Mouse (Mus musculus) spleen, adult 2 months (tissue): ENCODE measurements at regions not wholly inside any gene's neighbourhood (a gene's known extent, or its start where the extent isn't known, plus 50 kb on each side); places are given as distances from the start of the nearest gene placed in this dataset.
"Not testable (repeated sequence)": the region's sequence is repeated elsewhere in the genome, so short reads cannot be mapped to it uniquely, and the experiment has no call there.

ENCODE experiments used
- DNase-seq, 2 experiments: peaks; one replicate each; pipeline versions ENCODE4 v3.0.0 to v3.0.0-alpha.2; 2012 to 2021; ENCODE audit warnings: low spot score in 2 of 2, low read depth in 1 of 2
- H3K27ac ChIP-seq: fragments of 200-500 bp; 2 replicates; pipeline ENCODE4 v1.5.1; 2012; ENCODE audit warnings: low read length, inconsistent platforms; ENCODE audit not compliant: insufficient read depth
- H3K27me3 ChIP-seq: fragments of 200-500 bp; 2 replicates; pipeline ENCODE4 v1.6.1; 2012; ENCODE audit warnings: mild to moderate bottlenecking, moderate library complexity, low read length, inconsistent platforms; ENCODE audit not compliant: control insufficient read depth, insufficient read depth
- H3K36me3 ChIP-seq: fragments of 200-500 bp; 2 replicates; pipeline ENCODE4 v1.6.1; 2012; ENCODE audit warnings: mild to moderate bottlenecking, low read length, inconsistent platforms; ENCODE audit not compliant: control insufficient read depth, insufficient read depth
- H3K4me1 ChIP-seq: fragments of 200-500 bp; 2 replicates; pipeline ENCODE4 v1.6.1; 2011; ENCODE audit warnings: inconsistent platforms; ENCODE audit not compliant: control insufficient read depth, insufficient read depth, insufficient read length
- H3K4me3 ChIP-seq: fragments of 200-500 bp; 2 replicates; pipeline ENCODE4 v1.5.1; 2011; ENCODE audit warnings: mild to moderate bottlenecking, inconsistent platforms; ENCODE audit not compliant: insufficient read depth, insufficient read length; ENCODE audit errors: extremely low read depth
- CTCF ChIP-seq: fragments of 200-500 bp; IDR thresholded peaks from 2 replicates; pipeline ENCODE4 v1.5.1; 2011; ENCODE audit warnings: mild to moderate bottlenecking, inconsistent platforms; ENCODE audit not compliant: insufficient read depth, insufficient read length, insufficient replicate concordance; ENCODE audit errors: extremely low read depth
- POLR2A ChIP-seq: fragments of 200-500 bp; IDR thresholded peaks from 2 replicates; pipeline ENCODE4 v1.6.1; 2011; ENCODE audit warnings: low read depth, low read length, inconsistent platforms
- WGBS: fragments of 180-500 bp; shearing (Covaris S2); methylation state at CpG from one replicate; pipeline ENCODE4 v1.1.7; 2018; 5-methylcytosine and 5-hydroxymethylcytosine counted together

- Histone ChIP-seq H3K4me3 (no peak overlapping the region), H3K27me3 (no peaks in the 10 kb centered on the region), H3K4me1 (no peaks in the 10 kb centered on the region; the same call in 1 of the 2 replicates), H3K36me3 (no peaks in the 10 kb centered on the region), H3K27ac (no peak overlapping the region)
- no peak for TF ChIP-seq POLR2A
- TF ChIP-seq CTCF = no peak
- WGBS = 17% methylated on average over 4 of the region's 4 CpGs
- no peak for DNase-seq
Observed at GRCm38 (mm10) chr3:68794380-68795014, 74.9 kb upstream of the 1110032F04Rik start.

- Histone ChIP-seq H3K27me3 (no peaks in the 10 kb centered on the region), H3K27ac (no peak overlapping the region), H3K4me1 (no peaks in the 10 kb centered on the region; the same call in 1 of the 2 replicates), H3K4me3 (no peak overlapping the region), H3K36me3 (no peaks in the 10 kb centered on the region)
- no peak for TF ChIP-seq POLR2A
- TF ChIP-seq CTCF = no peak
- 78% methylated on average over 3 of the region's 3 CpGs for WGBS
- DNase-seq = no peak
Observed at GRCm38 (mm10) chr3:68795641-68796040, 73.7 kb upstream of the 1110032F04Rik start.

DNA sequence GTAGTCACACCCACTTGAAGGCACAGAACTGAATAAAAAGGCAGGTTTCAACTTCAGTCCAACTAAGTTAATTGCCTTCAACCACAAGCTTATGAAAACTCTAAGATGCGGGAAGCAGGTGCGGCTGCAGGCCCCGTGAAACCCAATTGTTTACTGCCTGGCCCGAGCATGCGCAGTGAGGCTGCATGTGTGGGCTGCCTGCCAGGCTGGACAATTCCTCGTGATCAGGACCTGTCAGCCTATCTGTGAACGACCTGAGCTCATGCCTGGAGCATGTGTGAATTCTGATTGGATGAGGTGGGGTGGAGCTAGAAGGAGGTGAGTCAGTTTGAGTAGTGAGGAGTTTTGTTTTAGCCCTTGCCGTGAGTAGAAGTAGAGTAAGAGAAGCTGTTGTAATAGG lies 71.0 kb upstream of the 1110032F04Rik start:
- not testable (repeated sequence) for H3K4me3 ChIP-seq, DNase-seq, H3K36me3 ChIP-seq, H3K27ac ChIP-seq, H3K27me3 ChIP-seq, H3K4me1 ChIP-seq
- 67% methylated on average over 8 of the region's 8 CpGs for WGBS

GRCm38 (mm10) chr3:68808866-68809265 lies 60.5 kb upstream of the 1110032F04Rik start:
- Histone ChIP-seq H3K4me3 (no peak overlapping the region), H3K27ac (no peak overlapping the region), H3K36me3 (no peaks in the 10 kb centered on the region), H3K4me1 (no peaks in the 10 kb centered on the region), H3K27me3 (no peaks in the 10 kb centered on the region)
- no peak for TF ChIP-seq POLR2A
- TF ChIP-seq CTCF = no peak
- WGBS = 86% methylated on average over 2 of the region's 2 CpGs
- DNase-seq = no peak

- WGBS = 83% methylated on average over 3 of the region's 3 CpGs
- Histone ChIP-seq H3K27ac (no peak overlapping the region), H3K4me1 (no peaks in the 10 kb centered on the region), H3K36me3 (no peaks in the 10 kb centered on the region), H3K27me3 (no peaks in the 10 kb centered on the region), H3K4me3 (no peak overlapping the region)
- TF ChIP-seq POLR2A = no peak
- no peak for TF ChIP-seq CTCF
- no peak for DNase-seq
Observed at GRCm38 (mm10) chr3:68813461-68813860, 55.9 kb upstream of the 1110032F04Rik start.

DNA sequence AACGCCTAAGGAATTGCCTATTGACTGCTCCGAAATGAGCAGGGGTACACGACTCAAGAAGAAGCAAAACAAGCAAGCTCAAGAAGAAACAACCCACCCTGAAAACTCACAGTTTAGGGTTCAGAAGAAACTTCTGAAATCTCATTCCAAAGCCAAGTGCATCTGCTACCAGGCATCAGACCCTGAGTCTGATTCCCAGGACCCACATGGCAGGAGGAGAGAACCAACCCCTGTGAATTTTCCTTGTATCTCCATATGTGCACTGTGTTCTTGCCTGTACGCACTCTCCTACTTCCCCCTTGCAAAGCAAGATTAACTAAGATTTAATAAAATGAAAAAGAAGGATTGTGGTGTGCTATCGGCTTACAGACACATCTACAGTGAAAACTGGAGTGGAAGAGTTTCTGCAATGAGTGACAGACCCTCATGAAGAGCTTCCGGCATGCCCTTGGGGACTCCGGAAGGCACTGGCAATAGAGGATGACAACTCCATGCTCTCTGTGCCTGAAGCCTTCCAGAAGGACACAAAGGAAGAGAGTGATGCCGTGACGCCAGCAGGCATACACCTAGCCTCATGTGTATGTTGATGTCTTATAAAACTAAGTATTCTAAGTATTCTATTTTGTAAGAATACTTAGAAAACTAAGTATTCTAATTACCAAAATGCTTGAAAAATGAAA lies 55.2 kb upstream of the 1110032F04Rik start:
- Histone ChIP-seq H3K4me1 (no peaks in the 10 kb centered on the region), H3K27ac (no peak overlapping the region), H3K36me3 (no peaks in the 10 kb centered on the region), H3K4me3 (no peak overlapping the region), H3K27me3 (no peaks in the 10 kb centered on the region)
- DNase-seq = no peak
- no peak for TF ChIP-seq POLR2A
- no peak for TF ChIP-seq CTCF
- WGBS = 89% methylated on average over 9 of the region's 9 CpGs

DNA sequence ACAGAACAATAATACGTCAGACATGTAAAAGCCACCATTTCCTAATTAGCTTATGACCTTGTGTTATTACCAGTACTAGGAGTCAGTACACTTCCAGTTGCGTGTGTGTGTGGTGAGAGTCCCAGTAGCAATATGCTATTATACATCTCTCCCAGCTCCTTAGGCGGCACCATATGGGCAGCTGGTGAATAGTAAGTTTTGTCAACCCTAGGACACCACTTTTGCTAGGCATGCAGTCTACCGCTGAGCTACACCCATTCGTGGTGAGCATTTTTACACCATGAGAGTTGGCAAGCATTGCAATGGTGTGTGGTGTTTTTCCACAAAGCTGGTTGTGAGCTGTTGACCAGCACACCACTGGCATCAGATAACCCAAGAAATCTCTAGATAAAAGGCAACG lies 53.8 kb upstream of the 1110032F04Rik start:
- 91% methylated on average over 6 of the region's 6 CpGs for WGBS
- Histone ChIP-seq H3K4me1 (no peaks in the 10 kb centered on the region), H3K27me3 (no peaks in the 10 kb centered on the region), H3K4me3 (no peak overlapping the region), H3K36me3 (no peaks in the 10 kb centered on the region), H3K27ac (no peak overlapping the region)
- no peak for TF ChIP-seq POLR2A
- TF ChIP-seq CTCF = no peak
- no peak for DNase-seq
